Mouse (Mus musculus) lung, embryonic 16.5 days (tissue): ENCODE results near the gene Prr13. TPM values are rescaled to one million over a fixed set of nuclear protein-coding genes. Genes with fewer than 3 reads are reported as not detected.

Source experiments
- ATAC-seq: fragments of 200-750 bp; cut with Nextera tagmentation; 2 replicates; pipeline ENCODE4 v1.8.0; 2017; ENCODE audit warnings: low read depth, mild to moderate bottlenecking, moderate library complexity
- H3K27ac ChIP-seq: fragments of 300-500 bp; sonication (generic); 2 replicates; pipeline ENCODE4 v1.5.1; 2014; ENCODE audit warnings: mild to moderate bottlenecking, control low read depth, low read length
- H3K27me3 ChIP-seq: fragments of 300-500 bp; sonication (generic); 2 replicates; pipeline ENCODE4 v1.6.1; 2014; ENCODE audit warnings: low read depth, low read length, mixed read lengths; ENCODE audit not compliant: control insufficient read depth, insufficient read depth
- H3K36me3 ChIP-seq: fragments of 300-500 bp; sonication (generic); 2 replicates; pipeline ENCODE4 v1.6.1; 2014; ENCODE audit warnings: low read length; ENCODE audit not compliant: control insufficient read depth, insufficient read depth
- H3K4me1 ChIP-seq: fragments of 300-500 bp; sonication (generic); replicated peaks from 2 replicates; pipeline ENCODE4 v1.6.1; 2014; ENCODE audit warnings: low read length, mixed read lengths; ENCODE audit not compliant: control insufficient read depth, insufficient read depth
- H3K4me2 ChIP-seq: fragments of 300-500 bp; sonication (generic); 2 replicates; pipeline ENCODE4 v1.6.1; 2014; ENCODE audit warnings: low read depth, low read length, control low read depth
- H3K4me3 ChIP-seq: fragments of 300-500 bp; sonication (generic); 2 replicates; pipeline ENCODE4 v1.5.1; 2014; ENCODE audit warnings: mild to moderate bottlenecking, low read length, control low read depth
- H3K9ac ChIP-seq: fragments of 300-500 bp; sonication (generic); 2 replicates; pipeline ENCODE4 v1.6.1; 2014; ENCODE audit warnings: low read length, control low read depth
- H3K9me3 ChIP-seq: fragments of 300-500 bp; sonication (generic); 2 replicates; pipeline ENCODE4 v1.6.1; 2016; ENCODE audit warnings: low read length; ENCODE audit not compliant: control insufficient read depth
- WGBS: fragments of 180-500 bp; shearing (Covaris S2); extraction: QIAGEN DNeasy Blood & Tissue Kit; methylation state at CpG from one replicate; pipeline ENCODE4 v1.1.7; 2014; 5-methylcytosine and 5-hydroxymethylcytosine counted together
- polyA plus RNA-seq: library from polyadenylated mRNA; unstranded; fragments of >200 nt; fragmentation: Nextera tagmentation; extraction: Ambion mirVana; gene quantifications from 2 replicates; pipeline ENCODE4 v1.2.1, GENCODE M21; 2015

Prr13 gene
- polyA plus RNA-seq, 1 experiment from 2014 or later, result 91.7 TPM

- Histone ChIP-seq H3K9me3 (no peaks in the 10 kb centered on the region), H3K36me3 (peaks cover 41% of the 10 kb centered on the region), H3K27me3 (no peaks in the 10 kb centered on the region), H3K27ac (no peak overlapping the region), H3K9ac (no peak overlapping the region), H3K4me1 (no peaks in the 10 kb centered on the region), H3K4me2 (no peak overlapping the region), H3K4me3 (no peak overlapping the region)
- 96% methylated on average over 1 of the region's 1 CpGs for WGBS
- ATAC-seq, result no peak
Measured at GRCm38 (mm10) chr15:102426963-102427362, 31.9 kb upstream of the Prr13 start.

- H3K9ac ChIP-seq, result no peak overlapping the region
- H3K9me3 ChIP-seq, result no peaks in the 10 kb centered on the region
- WGBS, result 80% methylated on average over 1 of the region's 1 CpGs
- no peak overlapping the region for H3K4me3 ChIP-seq
- peaks cover 44% of the 10 kb centered on the region for H3K36me3 ChIP-seq
- no peaks in the 10 kb centered on the region for H3K4me1 ChIP-seq
- H3K27me3 ChIP-seq, result no peaks in the 10 kb centered on the region
- no peak overlapping the region for H3K27ac ChIP-seq
- no peak overlapping the region for H3K4me2 ChIP-seq
- no peak for ATAC-seq
Measured at GRCm38 (mm10) chr15:102432046-102432445, 26.8 kb upstream of the Prr13 start.

GRCm38 (mm10) chr15:102433173-102433572, 25.7 kb upstream of the Prr13 start:
- no peak for ATAC-seq
- no peak overlapping the region for H3K4me2 ChIP-seq
- H3K36me3 ChIP-seq, result peaks cover 41% of the 10 kb centered on the region
- H3K4me3 ChIP-seq, result no peak overlapping the region
- H3K27me3 ChIP-seq, result no peaks in the 10 kb centered on the region
- H3K9ac ChIP-seq, result no peak overlapping the region
- WGBS, result 89% methylated on average over 4 of the region's 4 CpGs
- no peak overlapping the region for H3K27ac ChIP-seq
- no peaks in the 10 kb centered on the region for H3K9me3 ChIP-seq
- H3K4me1 ChIP-seq, result no peaks in the 10 kb centered on the region

GRCm38 (mm10) chr15:102442490-102442889, 16.3 kb upstream of the Prr13 start:
- Histone ChIP-seq H3K27me3 (no peaks in the 10 kb centered on the region), H3K4me1 (no peaks in the 10 kb centered on the region), H3K4me3 (no peak overlapping the region), H3K9me3 (no peaks in the 10 kb centered on the region), H3K9ac (no peak overlapping the region), H3K4me2 (no peak overlapping the region), H3K27ac (no peak overlapping the region), H3K36me3 (no peaks in the 10 kb centered on the region)
- ATAC-seq, result peak; percentile 51; the same call in 1 of the 2 replicates
- WGBS, result 46% methylated on average over 2 of the region's 2 CpGs

- Histone ChIP-seq H3K4me1 (no peaks in the 10 kb centered on the region), H3K4me3 (no peak within 1 kb of the TSS), H3K27me3 (no peaks in the 10 kb centered on the region), H3K36me3 (no peaks in the 10 kb centered on the region), H3K9ac (no peak within 1 kb of the TSS), H3K27ac (no peak within 1 kb of the TSS), H3K9me3 (no peaks in the 10 kb centered on the region), H3K4me2 (no peak within 1 kb of the TSS)
- 0 out of 2 replicates have a peak, but pooled peaks have one; percentile 10 for ATAC-seq
- 42% methylated on average over 8 of the region's 8 CpGs for WGBS
Measured at GRCm38 (mm10) chr15:102445146-102445545, 13.7 kb upstream of the Prr13 start, which contains the start of gene Amhr2. Gene Amhr2 (plus strand): TSS chr15:102445367.

GRCm38 (mm10) chr15:102446448-102446847, 12.4 kb upstream of the Prr13 start:
- whole genome bisulfite sequencing, result 16% methylated on average over 5 of the region's 6 CpGs
- H3K36me3 ChIP-seq, result no peaks in the 10 kb centered on the region
- ATAC-seq, result no peak; the same call in 1 of the 2 replicates
- no peak overlapping the region for H3K4me2 ChIP-seq
- no peaks in the 10 kb centered on the region for H3K27me3 ChIP-seq
- no peaks in the 10 kb centered on the region for H3K4me1 ChIP-seq
- H3K9me3 ChIP-seq, result no peaks in the 10 kb centered on the region
- H3K4me3 ChIP-seq, result no peak overlapping the region
- H3K9ac ChIP-seq, result no peak overlapping the region
- no peak overlapping the region for H3K27ac ChIP-seq

GRCm38 (mm10) chr15:102449366-102449765, 9.5 kb upstream of the Prr13 start:
- no peak overlapping the region for H3K27ac ChIP-seq
- no peak overlapping the region for H3K4me3 ChIP-seq
- no peaks in the 10 kb centered on the region for H3K9me3 ChIP-seq
- no peaks in the 10 kb centered on the region for H3K27me3 ChIP-seq
- no peak overlapping the region for H3K9ac ChIP-seq
- ATAC-seq, result no peak
- no peaks in the 10 kb centered on the region for H3K4me1 ChIP-seq
- no peak overlapping the region for H3K4me2 ChIP-seq
- WGBS, result 46% methylated on average over 8 of the region's 8 CpGs
- H3K36me3 ChIP-seq, result no peaks in the 10 kb centered on the region

- no peaks in the 10 kb centered on the region for H3K4me1 ChIP-seq
- H3K27ac ChIP-seq, result no peak overlapping the region
- no peaks in the 10 kb centered on the region for H3K36me3 ChIP-seq
- WGBS, result 27% methylated on average over 7 of the region's 7 CpGs
- 0 out of 2 replicates have a peak, but pooled peaks have one; percentile 30 for ATAC-seq
- no peaks in the 10 kb centered on the region for H3K27me3 ChIP-seq
- H3K9ac ChIP-seq, result no peak overlapping the region
- H3K4me3 ChIP-seq, result no peak overlapping the region
- no peak overlapping the region for H3K4me2 ChIP-seq
- H3K9me3 ChIP-seq, result no peaks in the 10 kb centered on the region
Measured at GRCm38 (mm10) chr15:102450928-102451327, 7.9 kb upstream of the Prr13 start.

- Histone ChIP-seq H3K4me1 (no peaks in the 10 kb centered on the region), H3K9ac (0 out of 2 replicates have a peak overlapping the region, but pooled peaks have one; percentile 15), H3K27me3 (no peaks in the 10 kb centered on the region), H3K9me3 (no peaks in the 10 kb centered on the region), H3K4me2 (no peak overlapping the region), H3K36me3 (no peaks in the 10 kb centered on the region), H3K27ac (peak overlapping the region; percentile 38), H3K4me3 (no peak overlapping the region)
- WGBS, result 68% methylated on average over 26 of the region's 26 CpGs
- peak; percentile 61 for ATAC-seq
Measured at GRCm38 (mm10) chr15:102451666-102452430, 7.0 kb upstream of the Prr13 start.
